Mouse (Mus musculus) adrenal gland, postnatal 14 days (tissue): Measurements from ENCODE around the gene Slc2a9. TPM values are rescaled to one million over a fixed set of nuclear protein-coding genes. Genes with fewer than 3 reads are reported as not detected.

Source experiments
- total RNA-seq: library from RNA; stranded (reverse); gene quantifications from 2 replicates; pipeline ENCODE4 v1.2.3, GENCODE M21; 2021

The Slc2a9 gene
- total RNA-seq, 1 experiment from 2014 or later = 5.9 TPM

Other genes starting within 250 kb of the Slc2a9 start
- gene Tmem128, start 243.0 kb downstream of the Slc2a9 start, total RNA-seq = 42.6 and 46.3 TPM in 2 replicates
- 39.1 and 52.7 TPM in 2 replicates for gene Otop1, start 227.2 kb downstream of the Slc2a9 start, total RNA-seq
- not detected in 2 replicates for gene Drd5, start 183.8 kb downstream of the Slc2a9 start, total RNA-seq
- gene Wdr1, start 60.1 kb upstream of the Slc2a9 start, total RNA-seq = 122 and 146 TPM in 2 replicates
- gene Zfp518b, start 181.7 kb upstream of the Slc2a9 start, total RNA-seq = 5.9 and 7.1 TPM in 2 replicates